Mouse (Mus musculus): Measurements from ENCODE around the gene Lman1l. TPM values are rescaled to one million over a fixed set of nuclear protein-coding genes. Genes with fewer than 3 reads are reported as not detected.
A peak's percentile ranks its signal among the peaks of the same experiment; 100 is the strongest.

Lman1l gene
- polyA plus RNA-seq, 1 experiment from 2014 or later, result not detected

DNA sequence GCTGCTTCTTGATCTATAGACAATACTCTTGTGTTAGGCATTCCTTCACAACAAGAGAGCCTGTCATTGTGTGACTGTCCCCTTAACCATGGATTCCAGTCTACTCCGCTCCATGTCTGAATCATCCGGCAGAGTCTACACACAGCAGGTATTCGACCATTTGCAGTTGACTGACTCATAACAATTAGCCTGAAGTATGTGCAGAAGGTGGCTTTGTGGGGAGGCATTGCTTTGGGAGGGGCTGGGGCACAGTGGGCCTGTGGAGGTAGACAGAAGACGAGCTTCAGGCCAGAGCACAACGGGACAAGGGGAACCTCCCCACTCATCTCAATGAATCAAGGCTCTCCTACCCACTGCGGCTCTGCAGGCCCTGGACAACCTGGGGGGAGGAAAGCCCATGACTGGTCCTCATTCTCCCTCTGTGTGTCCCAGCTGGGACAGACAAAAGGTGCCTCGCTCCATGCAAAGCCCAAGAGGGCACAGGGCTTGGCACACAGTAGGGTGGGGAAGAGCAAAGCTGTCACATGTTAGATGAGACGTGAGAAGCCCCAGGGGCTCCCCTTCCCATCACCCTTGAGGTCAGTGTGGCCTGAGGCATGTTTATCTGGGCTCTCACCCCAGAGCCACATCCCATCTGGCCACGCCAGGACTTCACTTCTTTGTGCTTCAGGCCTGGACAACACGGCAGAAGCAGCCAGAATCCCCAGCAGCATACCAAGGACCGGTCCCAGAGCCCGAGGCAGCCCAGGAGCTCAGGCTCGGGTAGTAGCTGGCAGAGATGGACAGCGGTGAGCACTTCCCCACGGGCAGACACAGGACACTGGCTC is 5.3 kb upstream of the Lman1l start:
- H3K4me3 ChIP-seq (ENCODE audit: low read depth, low read length), result no peak overlapping the region
- WGBS, result 80% methylated on average over 15 of the region's 15 CpGs
- no peaks in the 10 kb centered on the region for H3K9me3 ChIP-seq (ENCODE audit: control insufficient read depth, low read length)
- peaks cover 50% of the 10 kb centered on the region for H3K36me3 ChIP-seq (ENCODE audit: control insufficient read depth, insufficient read depth, low read length)
- no peak overlapping the region for H3K4me2 ChIP-seq (replicated peaks; ENCODE audit: low read depth)
- H3K27me3 ChIP-seq (ENCODE audit: control insufficient read depth, insufficient read depth, low read length), result no peaks in the 10 kb centered on the region
- no peak overlapping the region for H3K27ac ChIP-seq (replicated peaks)
- H3K9ac ChIP-seq (ENCODE audit: low read length), result no peak overlapping the region
- no peaks in the 10 kb centered on the region for H3K4me1 ChIP-seq (replicated peaks; ENCODE audit: control insufficient read depth, insufficient read depth)
- ATAC-seq (ENCODE audit: low FRiP score, low TSS enrichment) (no peak), DNase-seq (ENCODE audit: low spot score) (no peak)
- no peak for TF ChIP-seq EP300 (optimal IDR thresholded peaks at IDR 0.05)
- no peak for TF ChIP-seq CTCF (IDR thresholded peaks at IDR 0.05; ENCODE audit: low read depth)

DNA sequence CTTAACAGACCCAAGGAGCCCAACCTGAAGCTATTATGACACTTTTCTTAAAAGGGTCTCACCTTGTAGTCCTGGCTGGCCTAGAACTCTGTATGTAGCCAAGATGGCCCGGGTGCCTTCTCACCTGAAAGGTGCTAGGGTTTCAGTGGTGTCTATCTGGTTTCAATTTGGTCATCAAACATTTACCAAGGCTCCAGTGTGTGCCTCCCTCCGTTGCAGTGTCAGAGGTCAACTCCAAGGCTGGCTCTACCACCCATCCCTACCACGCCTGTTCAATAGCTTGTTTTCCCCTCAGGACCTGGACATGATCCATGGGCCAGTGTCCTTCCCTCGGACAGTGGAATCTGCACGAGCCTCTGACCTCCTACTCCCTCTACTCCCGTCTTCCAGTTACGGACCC is 3.7 kb upstream of the Lman1l start:
- H3K9ac ChIP-seq (ENCODE audit: low read length), result no peak overlapping the region

GRCm38 (mm10) chr9:57618854-57619253 is 1.7 kb downstream of the Lman1l start:
- no peak for DNase-seq (ENCODE audit: low spot score)
- Histone ChIP-seq H3K4me1 (replicated peaks; ENCODE audit: control insufficient read depth, insufficient read depth) (no peaks in the 10 kb centered on the region), H3K27me3 (ENCODE audit: control insufficient read depth, insufficient read depth, low read length) (no peaks in the 10 kb centered on the region), H3K9me3 (ENCODE audit: control insufficient read depth, low read length) (no peaks in the 10 kb centered on the region), H3K27ac (replicated peaks) (no peak overlapping the region), H3K4me2 (replicated peaks; ENCODE audit: low read depth) (no peak overlapping the region), H3K4me3 (ENCODE audit: low read depth, low read length) (no peak overlapping the region), H3K36me3 (ENCODE audit: control insufficient read depth, insufficient read depth, low read length) (no peaks in the 10 kb centered on the region), H3K9ac (ENCODE audit: low read length) (no peak overlapping the region)
- peak; percentile 73 for ATAC-seq (ENCODE audit: low FRiP score, low TSS enrichment)
- WGBS, result 53% methylated on average over 8 of the region's 8 CpGs
- TF ChIP-seq CTCF (IDR thresholded peaks at IDR 0.05; ENCODE audit: low read depth) (no peak), EP300 (optimal IDR thresholded peaks at IDR 0.05) (no peak)

More for the DNA sequence above, 3.7 kb upstream of the Lman1l start:
- no peak overlapping the region for H3K4me3 ChIP-seq (ENCODE audit: low read depth, low read length)
- no peak for TF ChIP-seq CTCF (IDR thresholded peaks at IDR 0.05; ENCODE audit: low read depth)
- TF ChIP-seq EP300 (optimal IDR thresholded peaks at IDR 0.05), result no peak
- DNase-seq (ENCODE audit: low spot score), result no peak
- H3K27me3 ChIP-seq (ENCODE audit: control insufficient read depth, insufficient read depth, low read length), result no peaks in the 10 kb centered on the region
- no peak overlapping the region for H3K27ac ChIP-seq (replicated peaks)
- no peak overlapping the region for H3K4me2 ChIP-seq (replicated peaks; ENCODE audit: low read depth)
- H3K9me3 ChIP-seq (ENCODE audit: control insufficient read depth, low read length), result no peaks in the 10 kb centered on the region
- H3K4me1 ChIP-seq (replicated peaks; ENCODE audit: control insufficient read depth, insufficient read depth), result no peaks in the 10 kb centered on the region
- ATAC-seq (ENCODE audit: low FRiP score, low TSS enrichment), result no peak
- 70% methylated on average over 7 of the region's 7 CpGs for WGBS
- H3K36me3 ChIP-seq (ENCODE audit: control insufficient read depth, insufficient read depth, low read length), result peaks cover 36% of the 10 kb centered on the region

DNA sequence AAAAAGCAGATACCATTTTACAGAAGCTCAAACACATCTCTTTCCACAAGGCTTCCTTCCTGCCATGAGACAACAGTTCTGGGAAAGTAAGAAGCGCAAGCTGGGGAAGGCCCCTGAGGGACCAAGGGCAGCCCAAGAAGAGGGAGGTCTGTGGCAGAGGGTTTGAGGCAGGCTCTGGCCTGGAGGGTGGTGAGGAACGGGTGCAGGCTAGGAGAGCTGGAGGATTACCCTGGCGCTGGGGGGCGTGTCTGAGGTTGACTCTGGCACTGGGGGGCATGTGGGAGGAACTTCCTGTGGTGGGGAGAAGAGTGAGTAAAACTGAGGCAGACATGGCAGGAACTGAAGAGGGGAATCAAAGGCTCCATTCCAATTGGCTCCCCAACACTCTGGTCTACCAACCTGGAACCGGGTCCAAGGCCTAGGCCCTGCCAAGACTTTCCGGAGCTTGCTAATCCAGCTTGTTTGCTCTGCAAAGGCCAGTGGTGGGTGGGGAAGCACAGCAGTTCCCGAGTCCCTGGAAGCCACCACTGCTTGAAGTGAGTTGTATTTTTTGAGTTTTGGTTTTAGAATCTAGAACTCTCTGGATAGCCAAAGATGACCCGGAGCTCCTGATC is 2.9 kb downstream of the Lman1l start:
- Histone ChIP-seq H3K27me3 (ENCODE audit: control insufficient read depth, insufficient read depth, low read length) (no peaks in the 10 kb centered on the region), H3K9ac (ENCODE audit: low read length) (no peak overlapping the region), H3K27ac (replicated peaks) (no peak overlapping the region), H3K4me2 (replicated peaks; ENCODE audit: low read depth) (no peak overlapping the region), H3K4me1 (replicated peaks; ENCODE audit: control insufficient read depth, insufficient read depth) (no peaks in the 10 kb centered on the region), H3K4me3 (ENCODE audit: low read depth, low read length) (no peak overlapping the region), H3K9me3 (ENCODE audit: control insufficient read depth, low read length) (no peaks in the 10 kb centered on the region), H3K36me3 (ENCODE audit: control insufficient read depth, insufficient read depth, low read length) (no peaks in the 10 kb centered on the region)
- no peak for TF ChIP-seq EP300 (optimal IDR thresholded peaks at IDR 0.05)
- no peak for TF ChIP-seq CTCF (IDR thresholded peaks at IDR 0.05; ENCODE audit: low read depth)
- ATAC-seq (ENCODE audit: low FRiP score, low TSS enrichment) (no peak), DNase-seq (ENCODE audit: low spot score) (no peak)
- 55% methylated on average over 8 of the region's 8 CpGs for WGBS

DNA sequence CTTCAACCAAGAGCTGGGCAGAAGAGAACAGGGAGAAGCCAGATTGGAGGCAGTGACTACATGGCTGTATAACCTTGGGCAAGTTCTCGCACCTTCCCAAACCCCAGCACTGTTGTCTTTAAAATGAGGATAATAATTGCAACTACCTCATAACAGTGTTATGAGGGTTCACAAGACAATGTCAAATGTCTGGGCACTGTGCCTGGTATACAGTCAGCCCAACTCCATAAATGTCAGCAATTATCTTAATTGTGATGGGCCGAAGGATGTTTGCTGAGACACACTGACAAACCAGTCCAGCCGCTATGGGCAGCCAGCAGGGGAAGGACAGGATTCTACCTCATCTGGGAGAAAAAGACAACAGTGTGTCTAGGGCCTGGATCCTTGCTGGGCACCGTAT is 5.8 kb downstream of the Lman1l start:
- Histone ChIP-seq H3K27ac (replicated peaks) (no peak overlapping the region), H3K4me2 (replicated peaks; ENCODE audit: low read depth) (no peak overlapping the region), H3K4me1 (replicated peaks; ENCODE audit: control insufficient read depth, insufficient read depth) (no peaks in the 10 kb centered on the region), H3K4me3 (ENCODE audit: low read depth, low read length) (no peak overlapping the region), H3K9ac (ENCODE audit: low read length) (no peak overlapping the region), H3K9me3 (ENCODE audit: control insufficient read depth, low read length) (no peaks in the 10 kb centered on the region), H3K36me3 (ENCODE audit: control insufficient read depth, insufficient read depth, low read length) (no peaks in the 10 kb centered on the region), H3K27me3 (ENCODE audit: control insufficient read depth, insufficient read depth, low read length) (no peaks in the 10 kb centered on the region)
- WGBS, result 75% methylated on average over 4 of the region's 4 CpGs
- ATAC-seq (ENCODE audit: low FRiP score, low TSS enrichment), result no peak
- no peak for DNase-seq (ENCODE audit: low spot score)
- no peak for TF ChIP-seq CTCF (IDR thresholded peaks at IDR 0.05; ENCODE audit: low read depth)
- no peak for TF ChIP-seq EP300 (optimal IDR thresholded peaks at IDR 0.05)

DNA sequence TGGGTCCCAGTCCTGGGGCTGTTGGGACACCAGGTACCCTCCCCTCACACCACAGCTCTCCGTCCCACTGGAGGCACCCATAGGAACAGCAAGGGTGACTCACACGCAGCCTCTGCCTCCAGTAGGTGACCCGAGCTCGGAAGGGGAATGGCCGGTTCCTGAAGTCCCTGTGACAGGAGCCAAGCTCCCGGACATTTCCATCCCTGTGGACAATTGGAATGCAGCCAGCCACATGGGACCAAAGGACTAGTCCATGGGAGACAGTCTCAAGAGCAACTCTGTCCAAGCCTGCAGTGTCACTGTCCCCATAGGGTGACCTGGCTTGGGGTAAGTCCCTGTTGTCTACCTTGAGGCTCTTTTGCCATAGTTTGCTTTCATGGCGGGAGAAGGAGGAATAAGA is 6.6 kb downstream of the Lman1l start:
- Histone ChIP-seq H3K4me3 (ENCODE audit: low read depth, low read length) (no peak overlapping the region), H3K27me3 (ENCODE audit: control insufficient read depth, insufficient read depth, low read length) (no peaks in the 10 kb centered on the region), H3K27ac (replicated peaks) (no peak overlapping the region), H3K9me3 (ENCODE audit: control insufficient read depth, low read length) (no peaks in the 10 kb centered on the region), H3K9ac (ENCODE audit: low read length) (no peak overlapping the region), H3K4me1 (replicated peaks; ENCODE audit: control insufficient read depth, insufficient read depth) (no peaks in the 10 kb centered on the region), H3K4me2 (replicated peaks; ENCODE audit: low read depth) (no peak overlapping the region), H3K36me3 (ENCODE audit: control insufficient read depth, insufficient read depth, low read length) (no peaks in the 10 kb centered on the region)
- WGBS, result 70% methylated on average over 7 of the region's 7 CpGs
- TF ChIP-seq CTCF (IDR thresholded peaks at IDR 0.05; ENCODE audit: low read depth) (no peak), EP300 (optimal IDR thresholded peaks at IDR 0.05) (no peak)
- ATAC-seq (ENCODE audit: low FRiP score, low TSS enrichment) (no peak), DNase-seq (ENCODE audit: low spot score) (no peak)
